Mouse (Mus musculus) hindbrain, embryonic 11.5 days (tissue): ENCODE data around the gene Frmd4b. TPM values are rescaled to one million over a fixed set of nuclear protein-coding genes. Genes with fewer than 3 reads are reported as not detected.
A peak's percentile ranks its signal among the peaks of the same experiment; 100 is the strongest.

Source experiments
- ATAC-seq: fragments of 200-750 bp; cut with Nextera tagmentation; 2 replicates; pipeline ENCODE4 v1.8.0; 2017; ENCODE audit warnings: mild to moderate bottlenecking, moderate TSS enrichment, moderate library complexity; ENCODE audit not compliant: low FRiP score
- DNase-seq: peaks from one replicate; pipeline ENCODE4 v3.0.0-alpha.2; 2015; ENCODE audit warnings: low spot score
- H3K27ac ChIP-seq: fragments of 300-500 bp; sonication (generic); 2 replicates; pipeline ENCODE4 v1.5.1; 2014; ENCODE audit warnings: mild to moderate bottlenecking, low read depth, low read length
- H3K27me3 ChIP-seq: fragments of 300-500 bp; sonication (generic); 2 replicates; pipeline ENCODE4 v1.6.1; 2014; ENCODE audit warnings: mild to moderate bottlenecking, low read length, moderate library complexity, mixed read lengths; ENCODE audit not compliant: control insufficient read depth, insufficient read depth
- H3K36me3 ChIP-seq: fragments of 300-500 bp; sonication (generic); 2 replicates; pipeline ENCODE4 v1.6.1; 2014; ENCODE audit warnings: mild to moderate bottlenecking, low read length, moderate library complexity, mixed read lengths; ENCODE audit not compliant: control insufficient read depth, insufficient read depth
- H3K4me1 ChIP-seq: fragments of 300-500 bp; sonication (generic); replicated peaks from 2 replicates; pipeline ENCODE4 v1.6.1; 2014; ENCODE audit warnings: low read length, mixed read lengths; ENCODE audit not compliant: control insufficient read depth, insufficient read depth
- H3K4me2 ChIP-seq: fragments of 300-500 bp; sonication (generic); replicated peaks from 2 replicates; pipeline ENCODE4 v1.6.1; 2014; ENCODE audit warnings: mild to moderate bottlenecking, low read depth, low read length
- H3K4me3 ChIP-seq: fragments of 300-500 bp; sonication (generic); 2 replicates; pipeline ENCODE4 v1.5.1; 2014; ENCODE audit warnings: low read depth, low read length
- H3K9ac ChIP-seq: fragments of 300-500 bp; sonication (generic); 2 replicates; pipeline ENCODE4 v1.6.1; 2014; ENCODE audit warnings: low read depth, low read length
- H3K9me3 ChIP-seq: fragments of 300-500 bp; sonication (generic); 2 replicates; pipeline ENCODE4 v1.6.1; 2016; ENCODE audit warnings: low read length; ENCODE audit not compliant: control insufficient read depth
- WGBS: fragments of 180-500 bp; shearing (Covaris S2); extraction: QIAGEN DNeasy Blood & Tissue Kit; methylation state at CpG from one replicate; pipeline ENCODE4 v1.1.7; 2014; 5-methylcytosine and 5-hydroxymethylcytosine counted together
- polyA plus RNA-seq: library from polyadenylated mRNA; unstranded; fragments of >200 nt; fragmentation: Nextera tagmentation; extraction: Ambion mirVana; gene quantifications from 2 replicates; pipeline ENCODE4 v1.2.1, GENCODE M21; 2014

Frmd4b gene
- polyA plus RNA-seq, 1 experiment from 2014 or later, result 50.5 TPM

DNA sequence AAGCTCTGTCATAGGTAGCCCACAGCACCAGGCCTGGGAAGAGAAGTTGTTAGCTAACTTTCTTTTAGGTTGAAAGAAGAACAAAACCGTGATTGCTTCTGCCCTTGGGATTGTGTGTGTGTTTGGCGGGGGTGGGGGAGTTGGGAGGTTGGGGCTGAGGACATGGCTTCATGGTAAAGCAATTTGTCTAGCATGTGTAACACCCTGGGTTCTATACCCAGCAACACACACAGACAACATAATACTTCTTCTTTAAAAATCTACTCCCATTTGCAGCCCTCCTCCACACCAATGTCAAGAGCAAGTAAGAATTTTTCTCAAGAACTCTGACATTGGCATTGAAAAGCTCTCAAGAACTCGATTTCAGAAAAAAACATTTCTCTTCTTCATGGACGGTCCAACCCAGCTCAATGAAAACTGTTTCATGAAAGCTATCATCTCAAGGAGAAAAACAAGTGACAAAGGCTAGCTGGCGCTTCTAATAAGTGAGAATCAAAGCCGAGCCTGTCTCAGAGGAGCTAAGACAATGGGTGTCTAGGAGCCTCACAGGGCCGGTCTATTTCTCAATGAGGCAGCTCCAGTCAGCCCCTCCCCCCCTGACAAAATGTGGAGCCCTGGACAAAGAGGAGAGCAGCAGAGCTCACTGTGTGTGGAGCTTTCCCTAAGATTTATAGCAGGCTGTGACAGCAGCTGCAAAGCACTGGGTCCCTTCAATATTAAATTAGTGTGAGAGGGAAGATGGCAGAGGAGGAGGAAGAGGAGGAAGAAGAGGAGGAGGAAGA lies 40.6 kb downstream of the Frmd4b start:
- H3K4me1 ChIP-seq, result peaks cover 13% of the 10 kb centered on the region
- H3K9ac ChIP-seq, result 0 out of 2 replicates have a peak overlapping the region, but pooled peaks have one; percentile 17
- DNase-seq, result peak; percentile 88
- no peaks in the 10 kb centered on the region for H3K27me3 ChIP-seq
- WGBS, result 26% methylated on average over 7 of the region's 7 CpGs
- no peak overlapping the region for H3K4me2 ChIP-seq
- H3K36me3 ChIP-seq, result no peaks in the 10 kb centered on the region
- no peak overlapping the region for H3K4me3 ChIP-seq
- ATAC-seq, result peak; percentile 97
- no peaks in the 10 kb centered on the region for H3K9me3 ChIP-seq
- peak overlapping the region; percentile 85 for H3K27ac ChIP-seq

DNA sequence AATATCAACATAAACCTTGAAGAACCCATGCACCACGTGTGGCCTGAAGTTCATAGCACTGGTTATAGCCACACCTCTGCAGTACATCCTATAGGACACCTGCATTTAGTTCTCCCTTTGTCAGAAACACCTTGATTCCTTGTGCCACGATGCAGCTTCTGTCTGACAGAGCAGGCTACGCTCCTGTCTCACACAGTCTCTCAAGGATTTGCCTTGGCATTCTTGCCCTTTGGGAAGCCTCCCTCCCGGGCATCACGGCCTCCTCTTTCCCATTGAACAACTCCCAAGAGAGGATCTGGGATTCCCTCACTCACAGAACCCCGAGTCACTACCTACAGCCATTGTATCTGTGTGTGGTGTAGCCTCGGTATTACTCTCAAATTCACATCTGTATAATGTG lies 41.2 kb downstream of the Frmd4b start:
- Histone ChIP-seq H3K9me3 (no peaks in the 10 kb centered on the region), H3K4me3 (no peak overlapping the region), H3K4me1 (peaks cover 13% of the 10 kb centered on the region), H3K27me3 (no peaks in the 10 kb centered on the region), H3K4me2 (no peak overlapping the region), H3K9ac (0 out of 2 replicates have a peak overlapping the region, but pooled peaks have one; percentile 21), H3K27ac (peak overlapping the region; percentile 85), H3K36me3 (no peaks in the 10 kb centered on the region)
- ATAC-seq, result no peak
- 70% methylated on average over 7 of the region's 7 CpGs for WGBS
- peak; percentile 25 for DNase-seq

DNA sequence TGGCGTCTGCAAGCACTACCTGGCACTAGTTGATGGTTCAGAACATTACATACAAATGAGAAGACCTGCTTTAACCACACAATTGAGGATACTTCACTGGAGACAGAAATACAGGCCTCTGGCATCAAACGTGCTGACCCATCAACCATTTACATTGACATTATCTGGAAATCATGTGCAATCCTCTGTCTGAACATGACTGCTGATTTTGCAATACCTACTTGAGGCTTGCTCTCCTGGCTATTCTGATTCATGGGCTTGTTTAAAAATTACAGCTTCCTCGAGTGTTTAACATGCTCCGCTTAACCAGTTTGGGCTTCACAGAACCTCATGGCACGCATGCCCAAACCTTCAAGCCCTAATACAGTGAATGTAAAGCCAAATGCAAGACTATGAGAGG lies 42.4 kb downstream of the Frmd4b start:
- H3K4me2 ChIP-seq, result no peak overlapping the region
- no peak overlapping the region for H3K9ac ChIP-seq
- peaks cover 13% of the 10 kb centered on the region for H3K4me1 ChIP-seq
- H3K36me3 ChIP-seq, result no peaks in the 10 kb centered on the region
- H3K27ac ChIP-seq, result no peak overlapping the region
- no peaks in the 10 kb centered on the region for H3K9me3 ChIP-seq
- no peaks in the 10 kb centered on the region for H3K27me3 ChIP-seq
- ATAC-seq (no peak), DNase-seq (no peak)
- 93% methylated on average over 5 of the region's 5 CpGs for WGBS
- H3K4me3 ChIP-seq, result no peak overlapping the region

DNA sequence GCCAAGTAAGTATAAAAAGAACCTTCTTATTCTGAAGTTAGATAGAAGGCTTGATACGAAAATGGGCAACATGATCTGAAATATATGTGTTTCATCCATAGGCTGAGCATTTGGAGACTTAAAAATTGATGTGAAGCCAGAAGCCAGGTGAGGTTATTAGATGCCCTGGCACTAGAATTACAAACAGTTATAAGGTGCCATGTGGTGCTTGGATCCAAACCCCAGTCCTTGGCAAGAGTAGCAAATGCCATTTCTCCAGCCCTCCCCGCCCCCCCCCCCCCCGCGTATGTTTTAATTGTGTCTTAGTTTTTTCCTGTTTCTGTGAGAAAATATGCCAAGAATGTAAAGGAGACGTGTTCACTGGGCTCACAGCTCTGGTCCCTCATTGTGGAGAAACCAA lies 45.1 kb downstream of the Frmd4b start:
- no peak for ATAC-seq
- H3K36me3 ChIP-seq, result no peaks in the 10 kb centered on the region
- no peak overlapping the region for H3K27ac ChIP-seq
- no peaks in the 10 kb centered on the region for H3K27me3 ChIP-seq
- 0 out of 2 replicates have a peak, but pooled peaks cover 5% of the 10 kb centered on the region for H3K4me1 ChIP-seq
- no peak overlapping the region for H3K4me2 ChIP-seq
- WGBS, result 79% methylated on average over 5 of the region's 5 CpGs
- DNase-seq, result no peak
- H3K9me3 ChIP-seq, result no peaks in the 10 kb centered on the region
- no peak overlapping the region for H3K9ac ChIP-seq
- H3K4me3 ChIP-seq, result no peak overlapping the region

DNA sequence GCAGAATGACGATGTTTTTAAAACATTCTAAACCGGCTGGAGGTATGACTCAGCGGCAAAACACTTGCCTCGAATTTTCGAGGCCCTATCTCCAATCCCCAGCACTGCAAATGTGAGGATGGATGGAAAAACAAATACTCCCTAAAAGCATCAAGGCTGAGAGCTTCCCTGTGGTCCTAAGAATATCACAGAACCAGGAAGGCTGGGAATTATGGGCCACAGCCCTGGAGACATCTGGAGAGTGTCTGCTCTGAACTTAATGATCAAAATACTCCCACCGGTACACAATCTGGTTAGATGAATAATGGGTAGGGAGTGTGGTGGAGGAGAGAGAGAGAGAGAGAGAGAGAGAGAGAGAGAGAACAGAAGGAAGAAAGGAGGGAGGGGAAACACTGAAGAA lies 48.8 kb downstream of the Frmd4b start:
- ATAC-seq (no peak), DNase-seq (no peak)
- 67% methylated on average over 6 of the region's 6 CpGs for WGBS
- no peak overlapping the region for H3K27ac ChIP-seq
- no peak overlapping the region for H3K4me3 ChIP-seq
- no peaks in the 10 kb centered on the region for H3K9me3 ChIP-seq
- H3K36me3 ChIP-seq, result no peaks in the 10 kb centered on the region
- H3K9ac ChIP-seq, result no peak overlapping the region
- no peaks in the 10 kb centered on the region for H3K4me1 ChIP-seq
- no peaks in the 10 kb centered on the region for H3K27me3 ChIP-seq
- no peak overlapping the region for H3K4me2 ChIP-seq

DNA sequence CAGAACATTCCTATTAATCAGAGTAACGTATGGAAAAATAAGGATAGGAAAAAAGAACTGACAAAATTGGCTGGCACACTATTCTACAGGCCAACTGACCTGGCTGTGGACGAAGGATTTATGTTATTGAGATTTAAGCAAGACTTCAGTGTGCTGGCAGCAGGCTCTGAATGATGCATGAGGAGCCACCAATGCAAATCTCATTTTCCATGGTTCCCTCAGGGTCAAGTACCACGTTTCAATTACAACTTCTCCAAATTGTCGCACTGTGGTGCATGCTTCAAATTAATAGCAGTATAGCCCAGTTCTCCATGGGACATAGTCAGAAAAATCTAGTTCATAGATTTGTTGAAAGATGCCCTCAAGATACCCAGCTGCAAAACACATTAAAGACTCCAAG lies 50.6 kb downstream of the Frmd4b start:
- no peak for DNase-seq

DNA sequence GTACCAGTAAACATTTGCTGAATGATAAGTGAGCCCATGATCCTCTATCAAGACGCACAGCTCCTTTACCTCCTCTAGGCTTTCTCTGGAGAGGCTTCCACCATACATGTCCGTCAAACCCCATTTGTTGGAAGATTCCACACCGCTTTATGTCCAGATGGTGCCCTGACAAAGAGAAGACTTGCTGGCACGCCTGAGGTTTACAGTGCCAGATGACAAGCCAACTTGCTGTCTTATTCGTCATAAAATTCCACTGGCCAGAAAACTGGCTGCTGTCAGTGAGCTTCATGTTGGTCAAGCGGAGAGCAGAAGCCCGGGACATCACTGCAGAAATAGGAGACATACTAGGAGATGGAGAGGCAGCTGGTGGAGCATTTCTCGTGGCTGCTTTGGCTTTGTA lies 60.2 kb downstream of the Frmd4b start:
- Histone ChIP-seq H3K27ac (no peak overlapping the region), H3K9ac (no peak overlapping the region), H3K36me3 (no peaks in the 10 kb centered on the region), H3K4me3 (no peak overlapping the region), H3K9me3 (no peaks in the 10 kb centered on the region), H3K4me1 (no peaks in the 10 kb centered on the region), H3K4me2 (no peak overlapping the region), H3K27me3 (no peaks in the 10 kb centered on the region)
- DNase-seq (no peak), ATAC-seq (no peak)
- 79% methylated on average over 8 of the region's 8 CpGs for WGBS

More for the DNA sequence above, 50.6 kb downstream of the Frmd4b start:
- Histone ChIP-seq H3K36me3 (no peaks in the 10 kb centered on the region), H3K9me3 (no peaks in the 10 kb centered on the region), H3K27ac (no peak overlapping the region), H3K9ac (no peak overlapping the region), H3K27me3 (no peaks in the 10 kb centered on the region), H3K4me1 (no peaks in the 10 kb centered on the region), H3K4me3 (no peak overlapping the region), H3K4me2 (no peak overlapping the region)
- no peak for ATAC-seq
- 46% methylated on average over 4 of the region's 4 CpGs for WGBS

DNA sequence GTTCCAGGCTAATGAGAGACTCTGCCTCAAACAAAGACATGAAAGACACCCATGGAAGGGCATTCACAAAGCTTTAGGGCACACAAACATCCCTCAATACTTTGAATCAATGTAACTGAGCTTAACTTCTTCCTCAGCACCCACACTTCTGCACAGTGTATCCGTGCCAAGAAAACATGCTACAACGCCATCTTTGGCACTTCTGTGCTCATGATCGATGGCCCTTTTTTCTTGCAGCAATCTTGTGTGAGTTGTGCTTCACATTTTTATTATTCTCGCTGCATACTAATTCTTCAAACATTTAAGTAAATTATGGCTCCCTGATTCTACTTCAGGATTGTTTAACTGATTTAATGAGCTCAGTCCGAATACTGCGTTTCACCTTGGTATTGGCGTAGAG lies 61.7 kb downstream of the Frmd4b start:
- DNase-seq (no peak), ATAC-seq (no peak)
- no peaks in the 10 kb centered on the region for H3K27me3 ChIP-seq
- H3K4me1 ChIP-seq, result no peaks in the 10 kb centered on the region
- no peak overlapping the region for H3K4me2 ChIP-seq
- no peak overlapping the region for H3K4me3 ChIP-seq
- WGBS, result 93% methylated on average over 7 of the region's 7 CpGs
- no peak overlapping the region for H3K27ac ChIP-seq
- H3K9me3 ChIP-seq, result no peaks in the 10 kb centered on the region
- no peaks in the 10 kb centered on the region for H3K36me3 ChIP-seq
- H3K9ac ChIP-seq, result no peak overlapping the region

DNA sequence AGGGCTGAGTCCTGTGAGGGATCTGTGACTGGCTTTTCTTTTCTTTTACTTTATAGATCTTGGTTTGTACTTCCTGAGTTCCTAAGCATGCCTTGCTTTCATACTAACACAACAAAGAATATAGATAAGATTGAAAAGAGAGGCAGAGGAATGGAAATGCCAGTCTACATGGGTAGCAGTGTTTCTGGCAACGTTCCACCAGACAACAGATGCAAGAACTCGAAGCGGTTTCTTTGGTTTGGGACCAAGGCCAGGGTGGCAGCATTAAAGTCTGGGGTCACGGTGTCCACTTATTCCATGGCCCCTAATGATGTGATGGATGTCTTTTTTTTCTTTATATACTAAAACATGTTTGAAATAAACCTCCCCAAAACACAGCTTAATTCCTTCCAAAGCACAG lies 63.9 kb downstream of the Frmd4b start:
- no peaks in the 10 kb centered on the region for H3K4me1 ChIP-seq
- no peaks in the 10 kb centered on the region for H3K9me3 ChIP-seq
- WGBS, result 92% methylated on average over 4 of the region's 4 CpGs
- no peak for ATAC-seq
- no peak for DNase-seq
- no peak overlapping the region for H3K27ac ChIP-seq
- no peak overlapping the region for H3K4me3 ChIP-seq
- no peaks in the 10 kb centered on the region for H3K36me3 ChIP-seq
- H3K9ac ChIP-seq, result no peak overlapping the region
- H3K27me3 ChIP-seq, result no peaks in the 10 kb centered on the region
- H3K4me2 ChIP-seq, result no peak overlapping the region
